Mouse (Mus musculus): ENCODE measurements around the gene Rcsd1.

DNA sequence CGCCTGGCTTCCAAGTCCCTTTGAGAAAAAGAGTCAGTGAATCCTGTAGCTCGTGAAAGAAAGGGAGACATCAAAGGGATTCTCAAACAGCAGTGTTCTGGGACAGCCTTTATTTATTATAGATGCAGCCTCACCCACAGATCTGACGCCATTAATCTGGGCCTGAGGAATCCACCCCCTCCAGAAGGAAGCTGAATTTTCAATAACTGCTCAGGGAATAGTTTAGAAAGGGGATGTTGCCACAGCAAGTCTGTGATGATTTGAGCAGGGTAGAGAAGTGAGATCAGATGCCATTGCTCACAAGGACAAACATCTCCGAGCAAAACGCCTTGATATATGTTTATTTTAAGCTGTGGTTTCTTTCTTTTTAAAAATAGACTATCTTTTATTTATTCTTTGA lies 27.9 kb upstream of the Rcsd1 start:
- TF ChIP-seq CTCF (IDR thresholded peaks at IDR 0.05; ENCODE audit: borderline replicate concordance, insufficient read depth, low read depth, low read length) (no peak), POLR2A (IDR thresholded peaks at IDR 0.05; ENCODE audit: borderline replicate concordance, insufficient read depth, low read length) (no peak)

Data from cerebellum, adult 2 months (tissue).